Mouse (Mus musculus): Measurements from ENCODE around the gene Acox2.

DNA sequence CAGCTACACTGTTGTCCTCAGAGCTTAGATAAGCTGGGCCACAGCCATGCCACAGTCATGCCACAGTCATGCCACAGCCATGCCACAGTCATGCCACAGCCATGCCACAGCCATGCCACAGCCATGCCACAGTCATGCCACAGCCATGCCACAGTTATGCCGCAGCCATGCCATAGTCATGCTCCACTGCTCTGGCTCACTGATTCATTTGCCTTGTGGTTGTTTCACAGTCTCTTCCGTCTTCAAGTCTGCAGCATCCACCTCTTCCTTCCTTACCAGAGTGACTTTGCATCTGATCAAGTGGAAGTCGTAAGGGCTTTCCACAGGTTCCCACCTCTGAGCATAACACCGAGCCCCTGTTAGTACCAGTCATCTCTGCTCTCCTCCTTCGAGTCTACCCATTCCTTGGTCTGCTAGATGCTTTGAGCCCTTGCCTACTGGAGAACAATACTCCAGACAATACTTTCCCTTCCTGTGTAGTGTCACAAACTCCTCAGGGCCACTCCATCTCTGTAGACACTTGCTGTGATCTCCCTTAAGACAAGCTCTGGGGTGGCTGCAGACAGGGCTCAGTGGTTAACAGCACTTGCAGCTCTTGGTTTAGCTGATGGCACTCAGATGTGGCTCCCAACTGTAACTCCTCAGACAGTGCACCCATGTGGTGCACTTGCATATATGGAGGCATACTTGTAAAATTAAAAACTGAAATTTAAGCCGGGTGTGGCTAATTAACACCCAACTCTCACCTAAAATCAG, 26.8 kb downstream of the Acox2 start:
- no peak for TF ChIP-seq CTCF (IDR thresholded peaks at IDR 0.05; ENCODE audit: low read depth, low read length)
- no peak for TF ChIP-seq TAL1 (conservative IDR thresholded peaks at IDR 0.05; ENCODE audit: low read depth, low read length)
- no peak for TF ChIP-seq GATA1 (IDR thresholded peaks at IDR 0.05; ENCODE audit: borderline replicate concordance, low read length)
- TF ChIP-seq POLR2AphosphoS5 (IDR thresholded peaks at IDR 0.05; ENCODE audit: insufficient replicate concordance, low read depth, low read length): no peak
